Mouse (Mus musculus): ENCODE measurements around the gene Lman2l. TPM values are rescaled to one million over a fixed set of nuclear protein-coding genes. Genes with fewer than 3 reads are reported as not detected.

The Lman2l gene
- polyA plus RNA-seq, 1 experiment = 33.3 TPM

GRCm38 (mm10) chr1:36437223-36437622, 7.8 kb downstream of the Lman2l start:
- TF ChIP-seq CTCF (IDR thresholded peaks at IDR 0.05; ENCODE audit: extremely low read depth, insufficient read depth, low read length) = no peak
- TF ChIP-seq POLR2A (IDR thresholded peaks at IDR 0.05; ENCODE audit: extremely low read depth, insufficient read depth, low read length) = no peak
- H3K4me1 ChIP-seq (ENCODE audit: control insufficient read depth, insufficient read depth, low read length) = peaks cover 3% of the 10 kb centered on the region
- no peak overlapping the region for H3K4me3 ChIP-seq (ENCODE audit: insufficient read depth, low read length)
- no peak overlapping the region for H3K27ac ChIP-seq (ENCODE audit: insufficient read depth, low read length)

- TF ChIP-seq CTCF (IDR thresholded peaks at IDR 0.05; ENCODE audit: extremely low read depth, insufficient read depth, low read length) (no peak), POLR2A (IDR thresholded peaks at IDR 0.05; ENCODE audit: extremely low read depth, insufficient read depth, low read length) (no peak)
- peaks cover 3% of the 10 kb centered on the region for H3K4me1 ChIP-seq (ENCODE audit: control insufficient read depth, insufficient read depth, low read length)
- H3K4me3 ChIP-seq (ENCODE audit: insufficient read depth, low read length) = no peak overlapping the region
- no peak overlapping the region for H3K27ac ChIP-seq (ENCODE audit: insufficient read depth, low read length)
Observed at GRCm38 (mm10) chr1:36436515-36436914, 8.6 kb downstream of the Lman2l start.

- no peak overlapping the region for H3K4me3 ChIP-seq (ENCODE audit: insufficient read depth, low read length)
- no peak for TF ChIP-seq POLR2A (IDR thresholded peaks at IDR 0.05; ENCODE audit: extremely low read depth, insufficient read depth, low read length)
- no peaks in the 10 kb centered on the region for H3K4me1 ChIP-seq (ENCODE audit: control insufficient read depth, insufficient read depth, low read length)
- no peak overlapping the region for H3K27ac ChIP-seq (ENCODE audit: insufficient read depth, low read length)
Observed at GRCm38 (mm10) chr1:36435071-36435470, 10.0 kb downstream of the Lman2l start.

GRCm38 (mm10) chr1:36433616-36434015, 11.5 kb downstream of the Lman2l start:
- no peak overlapping the region for H3K4me3 ChIP-seq (ENCODE audit: insufficient read depth, low read length)
- H3K27ac ChIP-seq (ENCODE audit: insufficient read depth, low read length) = no peak overlapping the region
- no peak for TF ChIP-seq CTCF (IDR thresholded peaks at IDR 0.05; ENCODE audit: extremely low read depth, insufficient read depth, low read length)
- TF ChIP-seq POLR2A (IDR thresholded peaks at IDR 0.05; ENCODE audit: extremely low read depth, insufficient read depth, low read length) = no peak
- no peaks in the 10 kb centered on the region for H3K4me1 ChIP-seq (ENCODE audit: control insufficient read depth, insufficient read depth, low read length)

GRCm38 (mm10) chr1:36432999-36433398, 12.1 kb downstream of the Lman2l start:
- no peak for TF ChIP-seq CTCF (IDR thresholded peaks at IDR 0.05; ENCODE audit: extremely low read depth, insufficient read depth, low read length)
- no peak for TF ChIP-seq POLR2A (IDR thresholded peaks at IDR 0.05; ENCODE audit: extremely low read depth, insufficient read depth, low read length)
- H3K4me1 ChIP-seq (ENCODE audit: control insufficient read depth, insufficient read depth, low read length) = no peaks in the 10 kb centered on the region
- H3K4me3 ChIP-seq (ENCODE audit: insufficient read depth, low read length) = no peak overlapping the region
- H3K27ac ChIP-seq (ENCODE audit: insufficient read depth, low read length) = no peak overlapping the region

GRCm38 (mm10) chr1:36429511-36429910, 15.6 kb downstream of the Lman2l start:
- no peak overlapping the region for H3K4me3 ChIP-seq (ENCODE audit: insufficient read depth, low read length)
- no peak overlapping the region for H3K27ac ChIP-seq (ENCODE audit: insufficient read depth, low read length)
- TF ChIP-seq CTCF (IDR thresholded peaks at IDR 0.05; ENCODE audit: extremely low read depth, insufficient read depth, low read length) (no peak), POLR2A (IDR thresholded peaks at IDR 0.05; ENCODE audit: extremely low read depth, insufficient read depth, low read length) (no peak)
- no peaks in the 10 kb centered on the region for H3K4me1 ChIP-seq (ENCODE audit: control insufficient read depth, insufficient read depth, low read length)

- TF ChIP-seq CTCF (IDR thresholded peaks at IDR 0.05; ENCODE audit: extremely low read depth, insufficient read depth, low read length) (no peak), POLR2A (IDR thresholded peaks at IDR 0.05; ENCODE audit: extremely low read depth, insufficient read depth, low read length) (no peak)
- no peaks in the 10 kb centered on the region for H3K4me1 ChIP-seq (ENCODE audit: control insufficient read depth, insufficient read depth, low read length)
- no peak overlapping the region for H3K4me3 ChIP-seq (ENCODE audit: insufficient read depth, low read length)
- H3K27ac ChIP-seq (ENCODE audit: insufficient read depth, low read length) = no peak overlapping the region
Observed at GRCm38 (mm10) chr1:36404531-36404930, 40.5 kb downstream of the Lman2l start.

GRCm38 (mm10) chr1:36401509-36401908, 43.6 kb downstream of the Lman2l start:
- TF ChIP-seq POLR2A (IDR thresholded peaks at IDR 0.05; ENCODE audit: extremely low read depth, insufficient read depth, low read length) (no peak), CTCF (IDR thresholded peaks at IDR 0.05; ENCODE audit: extremely low read depth, insufficient read depth, low read length) (no peak)
- Histone ChIP-seq H3K4me3 (ENCODE audit: insufficient read depth, low read length) (no peak overlapping the region), H3K27ac (ENCODE audit: insufficient read depth, low read length) (no peak overlapping the region), H3K4me1 (ENCODE audit: control insufficient read depth, insufficient read depth, low read length) (no peaks in the 10 kb centered on the region)

- Histone ChIP-seq H3K4me3 (ENCODE audit: insufficient read depth, low read length) (no peak overlapping the region), H3K4me1 (ENCODE audit: control insufficient read depth, insufficient read depth, low read length) (no peaks in the 10 kb centered on the region), H3K27ac (ENCODE audit: insufficient read depth, low read length) (no peak overlapping the region)
- TF ChIP-seq POLR2A (IDR thresholded peaks at IDR 0.05; ENCODE audit: extremely low read depth, insufficient read depth, low read length) = no peak
Observed at GRCm38 (mm10) chr1:36397041-36397440, 48.0 kb downstream of the Lman2l start.

- Histone ChIP-seq H3K4me1 (ENCODE audit: control insufficient read depth, insufficient read depth, low read length) (no peaks in the 10 kb centered on the region), H3K4me3 (ENCODE audit: insufficient read depth, low read length) (no peak overlapping the region), H3K27ac (ENCODE audit: insufficient read depth, low read length) (no peak overlapping the region)
- no peak for TF ChIP-seq POLR2A (IDR thresholded peaks at IDR 0.05; ENCODE audit: extremely low read depth, insufficient read depth, low read length)
- TF ChIP-seq CTCF (IDR thresholded peaks at IDR 0.05; ENCODE audit: extremely low read depth, insufficient read depth, low read length) = no peak
Observed at GRCm38 (mm10) chr1:36379582-36379981, 65.5 kb downstream of the Lman2l start.

GRCm38 (mm10) chr1:36378880-36379279, 66.2 kb downstream of the Lman2l start:
- no peaks in the 10 kb centered on the region for H3K4me1 ChIP-seq (ENCODE audit: control insufficient read depth, insufficient read depth, low read length)
- no peak overlapping the region for H3K4me3 ChIP-seq (ENCODE audit: insufficient read depth, low read length)
- H3K27ac ChIP-seq (ENCODE audit: insufficient read depth, low read length) = no peak overlapping the region
- no peak for TF ChIP-seq CTCF (IDR thresholded peaks at IDR 0.05; ENCODE audit: extremely low read depth, insufficient read depth, low read length)
- TF ChIP-seq POLR2A (IDR thresholded peaks at IDR 0.05; ENCODE audit: extremely low read depth, insufficient read depth, low read length) = no peak

Measured in cortical plate, adult 2 months (tissue).